Mouse (Mus musculus): ENCODE data around the gene Als2cl.

DNA sequence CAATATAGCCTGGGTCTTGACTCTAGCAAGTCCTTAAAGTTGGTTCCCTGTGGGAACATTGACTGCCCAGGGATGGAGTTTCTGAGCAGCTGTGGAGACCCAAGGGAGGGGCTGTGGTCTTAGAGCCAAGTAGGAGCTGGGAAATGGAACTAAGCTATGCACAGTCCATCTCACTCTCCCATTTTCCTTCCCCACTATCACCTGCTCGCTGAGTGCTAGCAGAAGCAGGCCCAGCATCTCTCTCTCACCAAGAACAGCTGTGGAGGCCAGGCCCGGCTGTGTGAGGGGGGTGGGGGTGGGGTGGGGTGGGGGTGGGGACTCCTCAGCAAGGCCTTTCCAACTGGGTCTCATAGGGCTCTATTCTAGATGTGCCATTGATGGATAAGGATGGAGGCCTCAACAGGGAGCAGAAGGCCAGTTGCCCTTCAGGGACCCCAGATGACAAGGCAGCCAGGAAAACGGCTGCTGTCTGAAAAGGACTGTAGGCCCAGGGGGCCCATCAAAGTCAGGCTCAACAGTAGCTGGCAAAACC, 4.9 kb upstream of the Als2cl start:
- no peak for TF ChIP-seq POLR2A (IDR thresholded peaks at IDR 0.05; ENCODE audit: low read depth, low read length)
- no peak for TF ChIP-seq CTCF (IDR thresholded peaks at IDR 0.05; ENCODE audit: borderline replicate concordance, insufficient read depth, low read length)

Measured in embryonic fibroblast, embryonic 13.5 days (primary cell).